Mouse (Mus musculus) megakaryocyte progenitor cell, adult 5-6 weeks (primary cell): ENCODE results near the gene Qk. TPM values are rescaled to one million over a fixed set of nuclear protein-coding genes. Genes with fewer than 3 reads are reported as not detected.

Source experiments
- ATAC-seq: replicated peaks from 2 replicates; pipeline ENCODE4 v1.8.0; 2016; ENCODE audit warnings: mild to moderate bottlenecking, moderate TSS enrichment, inconsistent platforms; ENCODE audit not compliant: poor library complexity
- total RNA-seq, 2 experiments: library from RNA; stranded (forward) in 1 of 2; stranded (reverse) in 1 of 2; fragments of 157-497, 149-512 nt in 1 of 2; fragments of 200-1000 nt in 1 of 2; gene quantifications; 2 replicates each; pipeline versions ENCODE4 v1.2.3 to v1.2.4; 2015 to 2017

Qk gene
- total RNA-seq, 2 experiments from 2014 or later, result 53.9 to 157 TPM

GRCm38 (mm10) chr17:10327584-10328210, 8.0 kb upstream of the Qk start:
- no peak for ATAC-seq

GRCm38 (mm10) chr17:10326596-10327045, 7.0 kb upstream of the Qk start:
- peak; percentile 92 for ATAC-seq

GRCm38 (mm10) chr17:10325921-10326320, 6.3 kb upstream of the Qk start:
- no peak for ATAC-seq

GRCm38 (mm10) chr17:10321754-10322153, 2.1 kb upstream of the Qk start:
- no peak for ATAC-seq

GRCm38 (mm10) chr17:10321092-10321491, 1.4 kb upstream of the Qk start:
- ATAC-seq, result peak; percentile 28

GRCm38 (mm10) chr17:10320456-10320790, 769 bp upstream of the Qk start:
- ATAC-seq, result no peak

GRCm38 (mm10) chr17:10319431-10319684, 296 bp downstream of the Qk start:
- ATAC-seq, result no peak

- peak; percentile 55 for ATAC-seq
Measured at GRCm38 (mm10) chr17:10318561-10319430, 858 bp downstream of the Qk start.

- peak; percentile 56 for ATAC-seq
Measured at GRCm38 (mm10) chr17:10317981-10318551, 1.6 kb downstream of the Qk start.

GRCm38 (mm10) chr17:10317186-10317585, 2.5 kb downstream of the Qk start:
- ATAC-seq, result no peak

GRCm38 (mm10) chr17:10316446-10316845, 3.2 kb downstream of the Qk start:
- ATAC-seq, result no peak

GRCm38 (mm10) chr17:10310046-10310445, 9.6 kb downstream of the Qk start:
- ATAC-seq, result no peak

- no peak for ATAC-seq
Measured at GRCm38 (mm10) chr17:10309135-10309623, 10.5 kb downstream of the Qk start.

- no peak for ATAC-seq
Measured at GRCm38 (mm10) chr17:10306424-10306823, 13.2 kb downstream of the Qk start.

- ATAC-seq, result no peak
Measured at GRCm38 (mm10) chr17:10304001-10304400, 15.7 kb downstream of the Qk start.

GRCm38 (mm10) chr17:10300968-10301795, 18.5 kb downstream of the Qk start:
- peak; percentile 23; the same call in 1 of the 2 replicates for ATAC-seq

GRCm38 (mm10) chr17:10299396-10299795, 20.3 kb downstream of the Qk start:
- ATAC-seq, result no peak

GRCm38 (mm10) chr17:10292520-10292919, 27.1 kb downstream of the Qk start:
- ATAC-seq, result peak; percentile 57

GRCm38 (mm10) chr17:10284772-10285171, 34.9 kb downstream of the Qk start:
- ATAC-seq, result no peak

- ATAC-seq, result no peak
Measured at GRCm38 (mm10) chr17:10279532-10279931, 40.1 kb downstream of the Qk start.

GRCm38 (mm10) chr17:10269518-10269917, 50.1 kb downstream of the Qk start:
- no peak for ATAC-seq
